29 mouse cellular contexts compared by ENCODE assay signal in genomic region chr8:41785977-41786376, GRCm38 (mm10).
"Had no signal": no experiment of that assay in that cellular context is flagged by ENCODE, and none has a peak within 500 bp of the region (broad histone marks: within the 10 kb centered on the region; RNA-seq: fewer than 3 reads in every experiment).

No protein-coding gene starts in this region.

- H3K27ac ChIP-seq: embryonic facial prominence, embryonic 10.5 days; embryonic facial prominence, embryonic 12.5 days; embryonic facial prominence, embryonic 13.5 days; embryonic facial prominence, embryonic 15.5 days; forebrain, embryonic 10.5 days; forebrain, embryonic 12.5 days; forebrain, embryonic 13.5 days; forebrain, embryonic 15.5 days; gastrocnemius, adult 2 months; heart, adult 2 months had no signal

- H3K9ac ChIP-seq: embryonic facial prominence, embryonic 12.5 days; embryonic facial prominence, embryonic 13.5 days; embryonic facial prominence, embryonic 15.5 days; forebrain, embryonic 12.5 days; forebrain, embryonic 13.5 days; forebrain, embryonic 15.5 days; forebrain, postnatal 0 days had no signal

- DNase-seq: cerebellum, adult 18-20 months; cerebellum, adult 2 months; cerebellum, adult 8-10 months; cerebellum, adult 9-10 months; cerebellum, adult 9-11 months; cerebellum, postnatal 10 days; cerebellum, postnatal 14 days; cerebellum, postnatal 25 days; cerebellum, postnatal 36 days; embryo, embryonic 11 days; forebrain, postnatal 0 days; gastrocnemius, adult 2 months; gastrocnemius, postnatal 10 days; gastrocnemius, postnatal 14 days; gastrocnemius, postnatal 25 days; gastrocnemius, postnatal 36 days; heart, adult 11 months; heart, adult 18-20 months; heart, adult 2 months had no signal

- H3K4me3 ChIP-seq: embryonic facial prominence, embryonic 10.5 days; embryonic facial prominence, embryonic 12.5 days; embryonic facial prominence, embryonic 13.5 days; embryonic facial prominence, embryonic 15.5 days; erythroblast, embryonic 14.5 days; forebrain, embryonic 10.5 days; forebrain, embryonic 12.5 days; forebrain, embryonic 13.5 days; forebrain, embryonic 15.5 days; gastrocnemius, adult 2 months; heart, adult 2 months had no signal

- H3K36me3 ChIP-seq: embryonic facial prominence, embryonic 10.5 days; embryonic facial prominence, embryonic 12.5 days; embryonic facial prominence, embryonic 13.5 days; embryonic facial prominence, embryonic 15.5 days; forebrain, embryonic 10.5 days; forebrain, embryonic 12.5 days; forebrain, embryonic 15.5 days had no signal

- H3K9me3 ChIP-seq: embryonic facial prominence, embryonic 10.5 days; embryonic facial prominence, embryonic 12.5 days; embryonic facial prominence, embryonic 13.5 days; embryonic facial prominence, embryonic 15.5 days; forebrain, embryonic 10.5 days; forebrain, embryonic 12.5 days; forebrain, embryonic 13.5 days; forebrain, embryonic 15.5 days had no signal

- H3K4me2 ChIP-seq: embryonic facial prominence, embryonic 12.5 days; embryonic facial prominence, embryonic 13.5 days; embryonic facial prominence, embryonic 15.5 days; forebrain, embryonic 12.5 days; forebrain, embryonic 13.5 days; forebrain, embryonic 15.5 days had no signal

- H3K4me1 ChIP-seq: embryonic facial prominence, embryonic 10.5 days; embryonic facial prominence, embryonic 12.5 days; embryonic facial prominence, embryonic 13.5 days; embryonic facial prominence, embryonic 15.5 days; forebrain, embryonic 13.5 days; forebrain, embryonic 15.5 days had no signal

- ATAC-seq: forebrain, embryonic 13.5 days; forebrain, embryonic 15.5 days; forebrain, embryonic 16.5 days; forebrain, postnatal 0 days had no signal

- H3K27me3 ChIP-seq: embryonic facial prominence, embryonic 12.5 days; embryonic facial prominence, embryonic 13.5 days; embryonic facial prominence, embryonic 15.5 days; forebrain, embryonic 12.5 days; forebrain, embryonic 13.5 days; forebrain, embryonic 15.5 days had no signal
